ENCODE assay signal across 8 mouse cellular contexts in the genomic region with DNA sequence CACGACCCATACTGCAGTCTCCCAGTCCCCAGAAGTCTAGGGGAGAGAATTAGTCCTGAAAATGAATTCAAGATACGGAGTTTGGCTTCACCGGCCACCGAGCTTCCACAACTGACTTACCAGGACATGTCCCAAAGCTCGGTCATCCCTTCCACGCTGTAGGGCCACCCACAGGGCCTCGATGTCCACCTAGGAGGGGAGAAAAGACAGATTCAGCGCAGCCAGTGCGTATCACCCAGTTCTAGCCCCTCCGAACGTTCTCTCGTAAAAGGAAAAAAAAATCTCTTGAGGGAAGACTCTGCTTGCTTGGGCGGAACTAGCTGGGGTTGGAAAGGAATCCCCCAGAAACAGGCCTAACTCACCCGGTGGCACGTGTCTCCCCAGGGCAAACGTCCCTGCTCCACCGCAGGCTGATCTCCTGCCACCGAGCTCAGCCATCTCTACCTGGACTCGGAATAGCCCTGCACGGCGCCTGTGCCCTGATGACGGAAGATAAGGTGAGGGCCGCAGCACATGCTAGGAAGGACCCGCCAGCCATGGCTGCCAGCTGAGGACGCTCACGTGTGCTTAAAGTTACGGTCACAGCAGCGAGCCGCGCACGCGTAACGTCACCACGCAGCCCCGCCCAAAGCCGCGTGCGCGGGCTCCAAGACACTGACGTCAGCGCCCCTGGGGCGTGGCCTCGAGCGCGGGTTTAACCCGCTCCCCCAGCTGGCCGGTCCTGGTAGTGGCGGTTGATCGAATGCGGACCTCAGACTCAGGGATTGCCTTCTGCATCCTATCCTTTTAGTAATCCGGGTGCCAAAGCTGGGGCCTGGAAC. TPM values are rescaled to one million over a fixed set of nuclear protein-coding genes. Genes with fewer than 3 reads are reported as not detected.
DNase-seq lines count a peak whose midpoint lies in the region; ATAC-seq lines count a peak whose summit lies in the region.

No protein-coding gene starts in this region.

- H3K4me3 ChIP-seq in heart, embryonic 13.5 days = peak overlapping the region; percentile 67
- H3K4me3 ChIP-seq in liver, embryonic 12.5 days = peak overlapping the region; percentile 72
- H3K4me3 ChIP-seq in stomach, embryonic 15.5 days (replicated peaks) = peak overlapping the region; percentile 59

- ATAC-seq in erythroid progenitor cell, adult 5-6 weeks (replicated peaks; ENCODE audit: low FRiP score, poor library complexity, severe bottlenecking) = peak; percentile 99
- peak; percentile 97 for ATAC-seq in heart, embryonic 13.5 days (ENCODE audit: extremely low read depth, insufficient number of reproducible peaks, low FRiP score, low TSS enrichment)
- peak; percentile 93 for ATAC-seq in liver, embryonic 12.5 days
- ATAC-seq in stomach, embryonic 15.5 days (ENCODE audit: insufficient read depth, low FRiP score, low read depth) = peak; percentile 96

- H3K9ac ChIP-seq in heart, embryonic 13.5 days = peak overlapping the region; percentile 91
- peak overlapping the region; percentile 86 for H3K9ac ChIP-seq in liver, embryonic 12.5 days
- H3K9ac ChIP-seq in stomach, embryonic 15.5 days = peak overlapping the region; percentile 66; the same call in 1 of the 2 replicates

- H3K4me1 ChIP-seq in heart, embryonic 13.5 days = peaks cover 23% of the 10 kb centered on the region
- peaks cover 28% of the 10 kb centered on the region for H3K4me1 ChIP-seq in liver, embryonic 12.5 days
- H3K4me1 ChIP-seq in stomach, embryonic 15.5 days = no peaks in the 10 kb centered on the region

- peaks cover 33% of the 10 kb centered on the region for H3K36me3 ChIP-seq in heart, embryonic 13.5 days
- H3K36me3 ChIP-seq in liver, embryonic 12.5 days = peaks cover 40% of the 10 kb centered on the region
- peaks cover 26% of the 10 kb centered on the region for H3K36me3 ChIP-seq in stomach, embryonic 15.5 days

- peak; percentile 98 for DNase-seq in CD4-positive helper T cell, adult 2 months (ENCODE audit: low read depth, low spot score)
- DNase-seq in brain, embryonic 18.5 days (ENCODE audit: low read depth, low spot score) = peak; percentile 92
- DNase-seq in kidney, postnatal 10 days = peak; percentile 100
- DNase-seq in natural killer cell, adult 2 months (ENCODE audit: low spot score in 2 of 2) = peak; percentile 96 to 97

- WGBS in heart, embryonic 13.5 days = under 1% methylated on average over 51 of the region's 51 CpGs
- WGBS in liver, embryonic 12.5 days (ENCODE audit: insufficient replicate concordance) = under 1% methylated on average over 51 of the region's 51 CpGs
- WGBS in stomach, embryonic 15.5 days = under 1% methylated on average over 51 of the region's 51 CpGs

- 0 out of 2 replicates have a peak, but pooled peaks cover 2% of the 10 kb centered on the region for H3K9me3 ChIP-seq in heart, embryonic 13.5 days
- no peaks in the 10 kb centered on the region for H3K9me3 ChIP-seq in liver, embryonic 12.5 days (replicated peaks)
- no peaks in the 10 kb centered on the region for H3K9me3 ChIP-seq in stomach, embryonic 15.5 days

- peak overlapping the region; percentile 74 for H3K4me2 ChIP-seq in heart, embryonic 13.5 days
- peak overlapping the region; percentile 87 for H3K4me2 ChIP-seq in liver, embryonic 12.5 days
- H3K4me2 ChIP-seq in stomach, embryonic 15.5 days = peak overlapping the region; percentile 61

- H3K27ac ChIP-seq in heart, embryonic 13.5 days (replicated peaks) = peak overlapping the region; percentile 85
- H3K27ac ChIP-seq in liver, embryonic 12.5 days = peak overlapping the region; percentile 86
- peak overlapping the region; percentile 82 for H3K27ac ChIP-seq in stomach, embryonic 15.5 days

- H3K27me3 ChIP-seq in heart, embryonic 13.5 days (replicated peaks) = no peaks in the 10 kb centered on the region
- no peaks in the 10 kb centered on the region for H3K27me3 ChIP-seq in liver, embryonic 12.5 days (replicated peaks)
- H3K27me3 ChIP-seq in stomach, embryonic 15.5 days (replicated peaks) = no peaks in the 10 kb centered on the region

RNA-seq across cellular contexts. Expression of gene Myo1g, which starts 7.6 kb away (rescaled TPM):
- total RNA-seq in erythroid progenitor cell, adult 5-6 weeks (2015; ENCODE audit: low replicate concordance) = 6.3 and 16.6 TPM in 2 replicates
- 6.3 and 14.6 TPM in 2 replicates for total RNA-seq in erythroid progenitor cell, adult 5-6 weeks (2017; ENCODE audit: low replicate concordance)
- polyA plus RNA-seq in heart, embryonic 13.5 days (2015; fragmentation: Nextera tagmentation; extraction: Ambion mirVana) = 0.50 and 0.98 TPM in 2 replicates
- 5.8 and 6.2 TPM in 2 replicates for polyA plus RNA-seq in liver, embryonic 12.5 days (2016; fragmentation: Nextera tagmentation; extraction: Ambion mirVana)
- polyA plus RNA-seq in stomach, embryonic 15.5 days (2015; fragmentation: Nextera tagmentation; extraction: Ambion mirVana) = 3.5 and 4.3 TPM in 2 replicates

RNA-seq across cellular contexts. Expression of gene Ccm2, which starts 18.3 kb away (rescaled TPM):
- total RNA-seq in erythroid progenitor cell, adult 5-6 weeks (2015; ENCODE audit: low replicate concordance) = 18.7 and 30.6 TPM in 2 replicates
- total RNA-seq in erythroid progenitor cell, adult 5-6 weeks (2017; ENCODE audit: low replicate concordance) = 9.8 and 31.8 TPM in 2 replicates
- polyA plus RNA-seq in heart, embryonic 13.5 days (2015; fragmentation: Nextera tagmentation; extraction: Ambion mirVana) = 54.3 and 59.7 TPM in 2 replicates
- 57.9 and 60.0 TPM in 2 replicates for polyA plus RNA-seq in liver, embryonic 12.5 days (2016; fragmentation: Nextera tagmentation; extraction: Ambion mirVana)
- polyA plus RNA-seq in stomach, embryonic 15.5 days (2015; fragmentation: Nextera tagmentation; extraction: Ambion mirVana) = 75.4 and 76.3 TPM in 2 replicates

RNA-seq across cellular contexts. Expression of gene Purb, which starts 52.7 kb away (rescaled TPM):
- total RNA-seq in erythroid progenitor cell, adult 5-6 weeks (2015; ENCODE audit: low replicate concordance) = 40.7 and 50.7 TPM in 2 replicates
- total RNA-seq in erythroid progenitor cell, adult 5-6 weeks (2017; ENCODE audit: low replicate concordance) = 41.3 and 43.5 TPM in 2 replicates
- 23.5 and 25.5 TPM in 2 replicates for polyA plus RNA-seq in heart, embryonic 13.5 days (2015; fragmentation: Nextera tagmentation; extraction: Ambion mirVana)
- 11.2 and 11.6 TPM in 2 replicates for polyA plus RNA-seq in liver, embryonic 12.5 days (2016; fragmentation: Nextera tagmentation; extraction: Ambion mirVana)
- 28.5 and 28.7 TPM in 2 replicates for polyA plus RNA-seq in stomach, embryonic 15.5 days (2015; fragmentation: Nextera tagmentation; extraction: Ambion mirVana)

Comparison
In these comparisons a context has a peak if more than half of its experiments do, and no peak if none do; other contexts are left out.
1. Peak in every context shown above with its lines: DNase-seq, ATAC-seq, H3K4me3 ChIP-seq and H3K27ac ChIP-seq.